Mouse (Mus musculus): ENCODE results near the gene Anapc11. TPM values are rescaled to one million over a fixed set of nuclear protein-coding genes. Genes with fewer than 3 reads are reported as not detected.
A peak's percentile ranks its signal among the peaks of the same experiment; 100 is the strongest.

Anapc11 gene
- total and polyA plus RNA-seq, 3 experiments: 57.0 to 145 (median 108) TPM

DNA sequence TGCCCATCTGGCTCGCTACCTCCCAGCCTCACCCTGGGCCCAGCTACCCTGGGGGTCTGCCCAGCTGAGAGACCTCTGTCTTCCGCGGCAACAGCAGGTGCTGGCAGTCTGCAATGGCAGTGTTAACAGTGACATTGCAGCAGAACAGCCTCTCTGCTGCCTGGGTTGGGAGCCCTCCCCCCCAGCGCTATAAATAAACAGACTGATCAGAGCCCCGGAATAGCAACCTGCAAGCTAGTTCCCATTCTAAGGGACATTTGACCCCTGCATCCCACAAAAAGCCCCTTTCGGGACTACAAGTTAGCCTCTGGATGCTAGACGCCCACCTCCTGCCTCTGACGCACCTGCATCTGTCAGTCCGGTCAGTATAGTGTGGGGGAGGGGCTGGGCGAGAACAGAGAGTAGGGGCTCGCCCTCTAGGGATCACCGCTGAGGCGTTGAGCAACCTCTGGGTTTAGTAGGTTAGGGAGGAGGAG, 49.8 kb downstream of the Anapc11 start, which contains the start of gene Myadml2 (continued):
- peak; percentile 41; the same call in 1 of the 2 replicates for TF ChIP-seq EP300 (IDR thresholded peaks at IDR 0.05; ENCODE audit: low read length)
- TF ChIP-seq NRF1 (IDR thresholded peaks at IDR 0.05; ENCODE audit: low read depth, low read length): no peak
- TF ChIP-seq MEF2A (IDR thresholded peaks at IDR 0.05; ENCODE audit: borderline replicate concordance, low read depth, low read length): peak; percentile 95
- peak; percentile 48; the same call in 1 of the 2 replicates for TF ChIP-seq MXI1 (IDR thresholded peaks at IDR 0.05; ENCODE audit: low read depth, low read length)
- TF ChIP-seq BHLHE40 (IDR thresholded peaks at IDR 0.05; ENCODE audit: low read depth, low read length): peak; percentile 45; the same call in 1 of the 2 replicates
- TF ChIP-seq CHD2 (IDR thresholded peaks at IDR 0.05; ENCODE audit: low read length): peak; percentile 93
- TF ChIP-seq ZKSCAN1 (IDR thresholded peaks at IDR 0.05; ENCODE audit: borderline replicate concordance, low read depth, low read length): no peak
- no peak for TF ChIP-seq ZC3H11A (IDR thresholded peaks at IDR 0.05; ENCODE audit: low read depth, low read length)

- Histone ChIP-seq H3K9ac (ENCODE audit: insufficient read depth, low read depth) (no peak overlapping the region), H3K4me1 (ENCODE audit: control insufficient read depth in 1 of 2, insufficient read depth in 2 of 2) (peaks cover 11 to 22% of the 10 kb centered on the region in 2 experiments), H3K27ac (ENCODE audit: insufficient read depth, low read depth) (no peak overlapping the region), H3K4me3 (replicated peaks in 1 of 3; ENCODE audit: low read depth in 2 of 3, low read length in 2 of 3, poor library complexity in 1 of 3) (no peak overlapping the region), H3K9me3 (replicated peaks; ENCODE audit: low read length) (no peaks in the 10 kb centered on the region), H3K36me3 (replicated peaks in 1 of 2; ENCODE audit: control insufficient read depth in 1 of 2, insufficient read depth in 1 of 2, low read length in 1 of 2) (no peaks in the 10 kb centered on the region), H3K79me2 (replicated peaks; ENCODE audit: control insufficient read depth, extremely low read depth, insufficient read depth, poor library complexity, severe bottlenecking) (no peaks in the 10 kb centered on the region), H3K4me2 (ENCODE audit: insufficient read depth, low read depth, poor library complexity, severe bottlenecking) (no peak overlapping the region), H3K27me3 (replicated peaks) (peaks cover 28% of the 10 kb centered on the region)
- no peak for DNase-seq (ENCODE audit: extremely low read depth)
- in situ Hi-C loops (cut with MboI; ENCODE audit: low pct_ligation_motif_present, low pct_unique_long_range_greater_than_20kb, low sequenced_read_pairs): no loop called here
- no peak for TF ChIP-seq HCFC1 (IDR thresholded peaks at IDR 0.05; ENCODE audit: low read depth, low read length)
- TF ChIP-seq KAT2A (IDR thresholded peaks at IDR 0.05; ENCODE audit: insufficient replicate concordance, low read length): no peak
- TF ChIP-seq MYC (IDR thresholded peaks at IDR 0.05; ENCODE audit: low read depth, low read length): 0 out of 2 replicates have a peak, but pooled peaks have one; percentile 22
- TF ChIP-seq SIN3A (IDR thresholded peaks at IDR 0.05; ENCODE audit: low read length): no peak
- TF ChIP-seq ETS1 (conservative IDR thresholded peaks at IDR 0.05; ENCODE audit: low read depth, low read length): no peak
- no peak for TF ChIP-seq MAX (IDR thresholded peaks at IDR 0.05; ENCODE audit: low read length)
- no peak for TF ChIP-seq RAD21 (IDR thresholded peaks at IDR 0.05; ENCODE audit: low read depth, low read length)
- no peak for TF ChIP-seq POLR2AphosphoS2 (IDR thresholded peaks at IDR 0.05; ENCODE audit: low read depth, low read length)
- TF ChIP-seq ZNF384 (IDR thresholded peaks at IDR 0.05; ENCODE audit: low read depth, low read length): no peak
- peak; percentile 49 for TF ChIP-seq SMC3 (IDR thresholded peaks at IDR 0.05; ENCODE audit: low read depth, low read length)
- no peak for TF ChIP-seq MXI1 (IDR thresholded peaks at IDR 0.05; ENCODE audit: low read depth, low read length)
- TF ChIP-seq BHLHE40 (IDR thresholded peaks at IDR 0.05; ENCODE audit: low read depth, low read length): no peak
- TF ChIP-seq CTCF (conservative IDR thresholded peaks at IDR 0.05 in 1 of 2, IDR thresholded peaks at IDR 0.05 in 1 of 2; ENCODE audit: low read depth in 2 of 2, low read length in 2 of 2): peak; percentile 31 to 63; a peak in 3 of 4 replicates
- dilution Hi-C loops (cut with MboI; ENCODE audit: extremely low pct_ligation_motif_present, extremely low pct_unique_long_range_greater_than_20kb, low sequenced_read_pairs): no loop called here
Measured at GRCm38 (mm10) chr11:120651872-120652271, 53.7 kb downstream of the Anapc11 start.

Data from CH12.LX (cell line).